Mouse (Mus musculus) E14TG2a.4 (cell line): Measurements from ENCODE around the gene Sh3bp5l.
A peak's percentile ranks its signal among the peaks of the same experiment; 100 is the strongest.

Source experiments
- CTCF ChIP-seq: conservative IDR thresholded peaks from 2 replicates; pipeline ENCODE4 v1.5.1; 2014; ENCODE audit warnings: low read length
- NANOG ChIP-seq: IDR thresholded peaks from 2 replicates; pipeline ENCODE4 v1.6.1; 2014; ENCODE audit warnings: borderline replicate concordance, low read length, mixed read lengths
- POU5F1 ChIP-seq: IDR thresholded peaks from 2 replicates; pipeline ENCODE4 v1.6.1; 2014; ENCODE audit warnings: low read length, borderline replicate concordance

GRCm38 (mm10) chr11:58301837-58302754, 28.4 kb upstream of the Sh3bp5l start:
- TF ChIP-seq CTCF (peak; percentile 29), POU5F1 (no peak), NANOG (no peak)
